15 mouse cellular contexts compared by ENCODE assay signal in genomic region chr3:123244376-123244775, GRCm38 (mm10). TPM values are rescaled to one million over a fixed set of nuclear protein-coding genes. Genes with fewer than 3 reads are reported as not detected.
DNase-seq lines count a peak whose midpoint lies in the region; ATAC-seq and TF ChIP-seq lines count a peak whose summit lies in the region.
"Had no signal": no experiment of that assay in that cellular context is flagged by ENCODE, and none has a peak within 500 bp of the region (broad histone marks: within the 10 kb centered on the region; RNA-seq: fewer than 3 reads in every experiment).

No protein-coding gene starts in this region.

- no peaks in the 10 kb centered on the region for H3K9me3 ChIP-seq in kidney, embryonic 15.5 days (replicated peaks)
- H3K9me3 ChIP-seq in embryonic facial prominence, embryonic 10.5 days: no peaks in the 10 kb centered on the region
- H3K9me3 ChIP-seq in heart, embryonic 10.5 days: no peaks in the 10 kb centered on the region
- H3K9me3 ChIP-seq: megakaryocyte, embryonic 14.5 days; neural tube, embryonic 13.5 days had no signal

- no peak for ATAC-seq in kidney, embryonic 15.5 days (replicated peaks; ENCODE audit: low FRiP score)
- ATAC-seq: CD4-positive, CD25-positive, alpha-beta regulatory T cell, adult 4 months; forebrain, postnatal 0 days; inflammation-experienced regulatory T-cells, adult 6 months had no signal

- H3K4me1 ChIP-seq in kidney, adult 2 months (ENCODE audit: control insufficient read depth, insufficient read depth, low read length): no peaks in the 10 kb centered on the region
- peaks cover 12% of the 10 kb centered on the region for H3K4me1 ChIP-seq in kidney, embryonic 15.5 days
- H3K4me1 ChIP-seq in embryonic facial prominence, embryonic 10.5 days: peaks cover 17% of the 10 kb centered on the region
- H3K4me1 ChIP-seq in heart, embryonic 10.5 days: peaks cover 7% of the 10 kb centered on the region; the same call in 1 of the 2 replicates
- H3K4me1 ChIP-seq: megakaryocyte, embryonic 14.5 days; neural tube, embryonic 13.5 days had no signal

- DNase-seq in kidney, adult 2 months: no peak
- peak; percentile 21 for DNase-seq in embryonic facial prominence, embryonic 10.5 days (ENCODE audit: low spot score)
- no peak for DNase-seq in heart, embryonic 10.5 days (ENCODE audit: low spot score)
- DNase-seq in heart, postnatal 4 days: peak; percentile 27
- no peak for DNase-seq in cerebellum, adult 8-10 months
- no peak for DNase-seq in right cerebral cortex, postnatal 14 days
- DNase-seq: forebrain, postnatal 0 days; kidney, postnatal 10 days; retina, postnatal 1 day had no signal

- H3K27me3 ChIP-seq in kidney, adult 2 months (replicated peaks; ENCODE audit: control insufficient read depth, insufficient read depth, low read length): no peaks in the 10 kb centered on the region
- H3K27me3 ChIP-seq in kidney, embryonic 15.5 days: no peaks in the 10 kb centered on the region
- H3K27me3 ChIP-seq in embryonic facial prominence, embryonic 10.5 days (replicated peaks; ENCODE audit: low read depth, poor library complexity, severe bottlenecking): no peaks in the 10 kb centered on the region
- no peaks in the 10 kb centered on the region for H3K27me3 ChIP-seq in heart, embryonic 10.5 days (ENCODE audit: insufficient read depth, poor library complexity, severe bottlenecking)
- H3K27me3 ChIP-seq: megakaryocyte, embryonic 14.5 days; neural tube, embryonic 13.5 days had no signal

- no peak overlapping the region for H3K4me3 ChIP-seq in kidney, adult 2 months (ENCODE audit: insufficient read depth, low read depth, low read length)
- H3K4me3 ChIP-seq in kidney, embryonic 15.5 days (replicated peaks): no peak overlapping the region
- H3K4me3 ChIP-seq in embryonic facial prominence, embryonic 10.5 days: no peak overlapping the region
- no peak overlapping the region for H3K4me3 ChIP-seq in heart, embryonic 10.5 days
- H3K4me3 ChIP-seq: megakaryocyte, embryonic 14.5 days; neural tube, embryonic 13.5 days had no signal

- no peaks in the 10 kb centered on the region for H3K36me3 ChIP-seq in kidney, adult 2 months (ENCODE audit: control insufficient read depth, insufficient read depth, low read length)
- H3K36me3 ChIP-seq in kidney, embryonic 15.5 days: no peaks in the 10 kb centered on the region
- no peaks in the 10 kb centered on the region for H3K36me3 ChIP-seq in embryonic facial prominence, embryonic 10.5 days (replicated peaks)
- H3K36me3 ChIP-seq in heart, embryonic 10.5 days: no peaks in the 10 kb centered on the region
- H3K36me3 ChIP-seq: neural tube, embryonic 13.5 days had no signal

- H3K9ac ChIP-seq in kidney, embryonic 15.5 days: no peak overlapping the region
- H3K9ac ChIP-seq: forebrain, postnatal 0 days; liver, embryonic 14.5 days; neural tube, embryonic 13.5 days had no signal

- H3K4me2 ChIP-seq in kidney, embryonic 15.5 days: no peak overlapping the region
- H3K4me2 ChIP-seq: neural tube, embryonic 13.5 days had no signal

- 51% methylated on average over 5 of the region's 5 CpGs for WGBS in kidney, adult 2 months
- 40% methylated on average over 5 of the region's 5 CpGs for WGBS in kidney, embryonic 15.5 days
- 27% methylated on average over 5 of the region's 5 CpGs for WGBS in embryonic facial prominence, embryonic 10.5 days
- WGBS in heart, embryonic 10.5 days: 36% methylated on average over 5 of the region's 5 CpGs

- H3K27ac ChIP-seq in kidney, adult 2 months (ENCODE audit: insufficient read depth, low read depth, low read length): 0 out of 2 replicates have a peak overlapping the region, but pooled peaks have one; percentile 31
- no peak overlapping the region for H3K27ac ChIP-seq in kidney, embryonic 15.5 days
- H3K27ac ChIP-seq in embryonic facial prominence, embryonic 10.5 days (replicated peaks): peak overlapping the region; percentile 4; the same call in 1 of the 2 replicates
- peak overlapping the region; percentile 69; the same call in 1 of the 2 replicates for H3K27ac ChIP-seq in heart, embryonic 10.5 days
- H3K27ac ChIP-seq: liver, embryonic 14.5 days; neural tube, embryonic 13.5 days had no signal

- TF ChIP-seq CTCF in kidney, adult 2 months (conservative IDR thresholded peaks at IDR 0.05; ENCODE audit: insufficient read depth, insufficient read length, low read depth, low read length): no peak

- no peak for TF ChIP-seq POLR2A in kidney, adult 2 months (IDR thresholded peaks at IDR 0.05; ENCODE audit: low read depth, low read length)

RNA-seq across cellular contexts. Expression of gene Synpo2, which starts 8.4 kb away (rescaled TPM):
- 5.2 and 5.4 TPM in 2 replicates for polyA plus RNA-seq in kidney, adult 2 months (2012; rRNA removed)
- polyA plus RNA-seq in kidney, embryonic 15.5 days (2015; fragmentation: Nextera tagmentation; extraction: Ambion mirVana): 8.3 and 11.5 TPM in 2 replicates
- polyA plus RNA-seq in embryonic facial prominence, embryonic 10.5 days (2016; fragmentation: Nextera tagmentation; extraction: Ambion mirVana): 4.9 TPM in 2 replicates
- polyA plus RNA-seq in heart, embryonic 10.5 days (2016; fragmentation: Nextera tagmentation; extraction: Ambion mirVana): 17.7 and 25.2 TPM in 2 replicates
- total RNA-seq in heart, postnatal 4 days (2021): 10 to 100 TPM; 36.9 to 37.5 TPM
- polyA plus RNA-seq: inflammation-experienced regulatory T-cells, adult 6 months had no signal

RNA-seq across cellular contexts. Expression of gene Sec24d, which starts 22.9 kb away (rescaled TPM):
- 20.8 and 21.1 TPM in 2 replicates for polyA plus RNA-seq in kidney, adult 2 months (2012; rRNA removed)
- 68.5 and 72.6 TPM in 2 replicates for polyA plus RNA-seq in kidney, embryonic 15.5 days (2015; fragmentation: Nextera tagmentation; extraction: Ambion mirVana)
- 24.4 and 26.9 TPM in 2 replicates for polyA plus RNA-seq in embryonic facial prominence, embryonic 10.5 days (2016; fragmentation: Nextera tagmentation; extraction: Ambion mirVana)
- polyA plus RNA-seq in heart, embryonic 10.5 days (2016; fragmentation: Nextera tagmentation; extraction: Ambion mirVana): 56.0 and 69.9 TPM in 2 replicates
- total RNA-seq in heart, postnatal 4 days (2021): 10 to 100 TPM; 65.6 to 69.4 TPM

Comparison
In these comparisons a context has a peak if more than half of its experiments do, and no peak if none do; other contexts are left out.
1. DNase-seq: peak in embryonic facial prominence, embryonic 10.5 days (single experiment) and heart, postnatal 4 days (single experiment); none in kidney, adult 2 months (single experiment), heart, embryonic 10.5 days (single experiment), cerebellum, adult 8-10 months (single experiment) and right cerebral cortex, postnatal 14 days (single experiment).